Mouse (Mus musculus): ENCODE measurements around the gene Ephb1. TPM values are rescaled to one million over a fixed set of nuclear protein-coding genes. Genes with fewer than 3 reads are reported as not detected.

Ephb1 gene
- total and polyA plus RNA-seq, 3 experiments, result not detected

DNA sequence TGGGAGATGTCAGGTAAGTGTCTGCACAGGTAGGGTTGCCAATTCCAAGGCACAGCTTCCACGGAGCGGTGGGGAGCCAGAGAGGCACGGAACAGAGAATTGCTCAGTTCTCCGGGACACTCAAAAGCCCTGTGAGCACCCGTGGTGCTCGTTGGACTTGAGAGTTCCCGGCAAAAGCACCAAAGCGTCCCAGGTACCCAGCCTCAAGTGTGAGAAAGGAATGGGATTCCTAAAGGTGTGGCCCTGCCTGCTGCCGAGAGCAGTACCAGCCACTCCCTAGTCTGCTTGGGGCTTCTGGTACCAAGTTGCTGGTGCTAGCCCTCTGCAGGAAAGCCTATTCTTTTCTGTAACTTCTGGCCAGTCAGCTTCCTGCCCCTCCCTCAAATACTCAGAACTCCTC lies 164.4 kb downstream of the Ephb1 start:
- no peaks in the 10 kb centered on the region for H3K27me3 ChIP-seq (ENCODE audit: control insufficient read depth in 1 of 2, insufficient read depth in 2 of 2, low read length in 2 of 2)
- H3K9me3 ChIP-seq (replicated peaks; ENCODE audit: insufficient read depth, low read length), result no peaks in the 10 kb centered on the region
- H3K79me2 ChIP-seq (ENCODE audit: control insufficient read depth, insufficient read depth, low read length, poor library complexity), result no peaks in the 10 kb centered on the region
- H3K27ac ChIP-seq (ENCODE audit: control insufficient read depth, low read depth, low read length), result no peak overlapping the region
- DNase-seq (ENCODE audit: low read depth, low spot score), result no peak
- no peak for TF ChIP-seq KAT2A (conservative IDR thresholded peaks at IDR 0.05; ENCODE audit: low read depth, low read length)
- H3K36me3 ChIP-seq (ENCODE audit: control insufficient read depth in 1 of 2, insufficient read depth in 2 of 2, low read length in 2 of 2), result no peaks in the 10 kb centered on the region
- no peak overlapping the region for H3K4me3 ChIP-seq (ENCODE audit: control insufficient read depth in 1 of 2, insufficient read depth in 1 of 2, low read depth in 2 of 2, low read length in 2 of 2)
- H3K4me1 ChIP-seq (ENCODE audit: control insufficient read depth in 1 of 2, insufficient read depth in 2 of 2, low read length in 2 of 2), result no peaks in the 10 kb centered on the region
- no peak overlapping the region for H3K9ac ChIP-seq (ENCODE audit: control insufficient read depth, low read depth, low read length, poor library complexity, severe bottlenecking)

DNA sequence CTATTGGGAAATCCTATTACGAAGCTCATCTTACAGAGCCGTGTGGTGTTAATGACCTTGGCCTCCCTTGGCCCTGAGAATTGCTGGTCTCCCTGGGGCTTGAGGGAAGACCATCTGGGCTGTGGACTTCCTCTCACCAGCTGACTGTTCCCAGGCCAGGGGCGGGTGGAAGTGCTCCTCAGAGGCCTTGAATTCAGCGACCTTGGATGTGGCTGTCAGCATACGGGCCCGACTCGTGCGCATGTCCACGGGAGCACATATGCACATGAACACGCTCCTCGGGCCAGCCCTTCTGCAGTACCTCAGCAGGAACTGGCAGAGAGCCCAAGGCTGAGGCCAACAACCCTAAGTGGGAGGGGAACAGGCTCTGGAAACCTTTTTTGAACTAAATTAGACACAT lies 165.1 kb downstream of the Ephb1 start:
- TF ChIP-seq KAT2A (conservative IDR thresholded peaks at IDR 0.05; ENCODE audit: low read depth, low read length) (no peak), TAL1 (IDR thresholded peaks at IDR 0.05; ENCODE audit: low read length) (no peak), CTCF (IDR thresholded peaks at IDR 0.05 in 2 of 3, conservative IDR thresholded peaks at IDR 0.05 in 1 of 3; ENCODE audit: control insufficient read depth in 1 of 3, insufficient read depth in 1 of 3, low read depth in 2 of 3, low read length in 3 of 3, poor library complexity in 1 of 3, severe bottlenecking in 1 of 3) (no peak), TBP (IDR thresholded peaks at IDR 0.05; ENCODE audit: low read depth, low read length) (no peak), BHLHE40 (IDR thresholded peaks at IDR 0.05; ENCODE audit: borderline replicate concordance, low read depth, low read length) (no peak), JUND (IDR thresholded peaks at IDR 0.05; ENCODE audit: low read depth, low read length) (no peak), POLR2AphosphoS5 (IDR thresholded peaks at IDR 0.05; ENCODE audit: borderline replicate concordance, low read depth, low read length) (no peak), USF2 (IDR thresholded peaks at IDR 0.05; ENCODE audit: borderline replicate concordance in 1 of 2, insufficient read depth in 1 of 2, low read depth in 1 of 2, low read length in 2 of 2) (no peak)

DNA sequence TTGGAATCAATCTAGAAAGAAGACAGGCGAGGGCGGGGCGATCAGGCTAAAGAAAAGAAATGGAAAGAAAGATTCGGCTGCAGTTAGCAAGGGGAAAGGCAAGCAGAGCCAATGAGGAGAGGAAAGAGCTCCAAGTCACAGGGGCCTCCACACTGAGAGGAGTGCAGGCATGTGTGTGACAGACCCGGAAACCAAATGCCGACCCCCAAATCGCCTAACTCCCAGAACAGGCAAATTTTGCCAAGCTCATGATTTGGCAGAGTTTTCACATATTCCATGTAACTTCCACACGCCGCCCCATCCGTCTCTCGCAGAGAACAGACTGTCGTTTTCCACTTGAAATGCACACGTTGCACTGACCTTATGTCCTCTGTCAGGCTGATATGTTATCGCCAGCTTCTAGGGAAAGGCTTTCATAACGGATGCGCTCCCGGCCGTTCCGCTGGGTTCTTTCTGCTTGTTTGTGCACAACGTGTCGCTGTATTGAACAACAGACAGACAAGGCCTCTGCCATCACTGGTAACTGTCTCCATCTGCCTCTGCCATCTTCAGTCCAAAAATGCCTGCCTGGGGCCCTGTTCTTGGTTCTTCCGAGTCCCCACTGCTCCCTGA lies 170.7 kb downstream of the Ephb1 start:
- H3K27ac ChIP-seq (ENCODE audit: control insufficient read depth, low read depth, low read length), result no peak overlapping the region
- TF ChIP-seq NRF1 (IDR thresholded peaks at IDR 0.05; ENCODE audit: insufficient read depth, low read depth, low read length, poor library complexity, severe bottlenecking), result no peak
- no peak for TF ChIP-seq ELF1 (IDR thresholded peaks at IDR 0.05; ENCODE audit: low read depth, low read length)
- TF ChIP-seq MEF2A (IDR thresholded peaks at IDR 0.05; ENCODE audit: extremely low read depth, insufficient replicate concordance, low read depth, low read length, poor library complexity, severe bottlenecking), result no peak
- no peak for TF ChIP-seq SMC3 (IDR thresholded peaks at IDR 0.05; ENCODE audit: low read depth, low read length)
- TF ChIP-seq MXI1 (IDR thresholded peaks at IDR 0.05; ENCODE audit: low read depth, low read length), result no peak
- no peak for TF ChIP-seq ZC3H11A (IDR thresholded peaks at IDR 0.05; ENCODE audit: low read depth, low read length)
- TF ChIP-seq ZNF384 (IDR thresholded peaks at IDR 0.05; ENCODE audit: low read depth, low read length), result no peak
- no peak for TF ChIP-seq GATA1 (IDR thresholded peaks at IDR 0.05; ENCODE audit: low read depth, low read length)
- TF ChIP-seq MYB (IDR thresholded peaks at IDR 0.05; ENCODE audit: low read depth, low read length), result no peak
- no peak for TF ChIP-seq MAFK (IDR thresholded peaks at IDR 0.05; ENCODE audit: borderline replicate concordance, low read depth, low read length)
- no peak for TF ChIP-seq GABPA (IDR thresholded peaks at IDR 0.05; ENCODE audit: low read depth, low read length)
- TF ChIP-seq CHD2 (IDR thresholded peaks at IDR 0.05; ENCODE audit: low read length), result no peak
- no peak for TF ChIP-seq MYC (IDR thresholded peaks at IDR 0.05; ENCODE audit: low read depth, low read length)
- TF ChIP-seq MAX (IDR thresholded peaks at IDR 0.05; ENCODE audit: low read length), result no peak
- TF ChIP-seq POLR2A (IDR thresholded peaks at IDR 0.05; ENCODE audit: control insufficient read depth in 1 of 2, insufficient read depth in 1 of 2, low read depth in 1 of 2, low read length in 2 of 2, poor library complexity in 1 of 2), result no peak
- no peak for TF ChIP-seq TAL1 (IDR thresholded peaks at IDR 0.05; ENCODE audit: low read length)
- no peak for TF ChIP-seq MAZ (IDR thresholded peaks at IDR 0.05; ENCODE audit: low read depth, low read length)
- H3K79me2 ChIP-seq (ENCODE audit: control insufficient read depth, insufficient read depth, low read length, poor library complexity), result no peaks in the 10 kb centered on the region
- no peaks in the 10 kb centered on the region for H3K36me3 ChIP-seq (ENCODE audit: control insufficient read depth in 1 of 2, insufficient read depth in 2 of 2, low read length in 2 of 2)
- no peaks in the 10 kb centered on the region for H3K4me1 ChIP-seq (ENCODE audit: control insufficient read depth in 1 of 2, insufficient read depth in 2 of 2, low read length in 2 of 2)
- no peaks in the 10 kb centered on the region for H3K9me3 ChIP-seq (replicated peaks; ENCODE audit: insufficient read depth, low read length)
- no peak for DNase-seq (ENCODE audit: low read depth, low spot score)
- H3K9ac ChIP-seq (ENCODE audit: control insufficient read depth, low read depth, low read length, poor library complexity, severe bottlenecking), result no peak overlapping the region
- H3K27me3 ChIP-seq (ENCODE audit: control insufficient read depth in 1 of 2, insufficient read depth in 2 of 2, low read length in 2 of 2), result no peaks in the 10 kb centered on the region
- no peak overlapping the region for H3K4me3 ChIP-seq (ENCODE audit: control insufficient read depth in 1 of 2, insufficient read depth in 1 of 2, low read depth in 2 of 2, low read length in 2 of 2)

More for the DNA sequence above, 165.1 kb downstream of the Ephb1 start:
- no peaks in the 10 kb centered on the region for H3K27me3 ChIP-seq (ENCODE audit: control insufficient read depth in 1 of 2, insufficient read depth in 2 of 2, low read length in 2 of 2)
- H3K27ac ChIP-seq (ENCODE audit: control insufficient read depth, low read depth, low read length), result no peak overlapping the region
- H3K4me3 ChIP-seq (ENCODE audit: control insufficient read depth in 1 of 2, insufficient read depth in 1 of 2, low read depth in 2 of 2, low read length in 2 of 2), result no peak overlapping the region
- H3K9me3 ChIP-seq (replicated peaks; ENCODE audit: insufficient read depth, low read length), result no peaks in the 10 kb centered on the region
- H3K9ac ChIP-seq (ENCODE audit: control insufficient read depth, low read depth, low read length, poor library complexity, severe bottlenecking), result no peak overlapping the region
- H3K4me1 ChIP-seq (ENCODE audit: control insufficient read depth in 1 of 2, insufficient read depth in 2 of 2, low read length in 2 of 2), result no peaks in the 10 kb centered on the region
- DNase-seq (ENCODE audit: low read depth, low spot score), result no peak
- H3K36me3 ChIP-seq (ENCODE audit: control insufficient read depth in 1 of 2, insufficient read depth in 2 of 2, low read length in 2 of 2), result no peaks in the 10 kb centered on the region
- no peaks in the 10 kb centered on the region for H3K79me2 ChIP-seq (ENCODE audit: control insufficient read depth, insufficient read depth, low read length, poor library complexity)
